Mouse (Mus musculus) right cerebral cortex, postnatal 10 days (tissue): Measurements from ENCODE around the gene Mpnd.

ENCODE experiments used
- DNase-seq, 2 experiments: peaks; one replicate each; pipeline ENCODE4 v3.0.0; 2021; ENCODE audit warnings: low spot score in 2 of 2

The Mpnd gene

GRCm38 (mm10) chr17:56020400-56021084 lies 15.0 kb downstream of the Mpnd start:
- DNase-seq = peak in 1 of 2 experiments; percentile 34

DNA sequence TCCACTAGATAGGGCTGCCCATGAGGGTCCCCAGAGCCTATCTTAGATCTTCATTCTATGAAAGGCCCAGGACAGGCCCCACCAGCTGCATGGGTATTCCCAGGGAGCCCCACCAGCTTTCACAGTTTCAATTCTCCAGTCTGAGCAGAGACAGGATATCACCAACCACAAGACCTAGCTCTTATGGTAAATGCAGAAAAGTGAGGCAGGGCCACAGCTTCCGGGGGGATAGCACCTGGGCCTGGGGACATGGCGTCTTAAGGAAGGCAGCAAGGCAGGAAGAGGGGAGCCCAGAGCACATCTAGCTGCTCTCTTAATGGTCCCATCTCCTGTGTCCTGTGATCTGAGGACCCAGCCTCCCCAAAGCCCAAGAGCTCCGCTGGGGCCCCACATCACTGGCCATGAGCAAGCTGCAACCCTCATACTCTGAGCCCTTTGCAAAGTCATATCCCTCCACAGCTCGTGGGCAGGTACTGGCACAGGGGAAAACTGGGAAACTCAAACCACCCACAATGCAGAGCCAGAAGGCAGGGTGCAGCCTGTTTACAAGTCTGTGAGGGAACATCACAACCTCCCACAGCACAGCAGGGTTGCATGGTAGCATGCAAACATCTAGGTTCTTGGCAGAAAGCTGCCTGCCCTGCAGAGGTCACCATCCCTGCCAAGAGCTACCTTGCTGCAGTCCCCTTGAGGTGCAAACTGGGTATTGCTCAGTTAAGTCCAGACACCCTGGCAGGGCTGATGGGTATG lies 15.8 kb downstream of the Mpnd start:
- peak in 1 of 2 experiments; percentile 39 for DNase-seq

- peak in 1 of 2 experiments; percentile 25 for DNase-seq
Measured at GRCm38 (mm10) chr17:56022131-56022988, 16.8 kb downstream of the Mpnd start.

- no peak for DNase-seq
Measured at GRCm38 (mm10) chr17:56022989-56023290, 17.4 kb downstream of the Mpnd start.

DNA sequence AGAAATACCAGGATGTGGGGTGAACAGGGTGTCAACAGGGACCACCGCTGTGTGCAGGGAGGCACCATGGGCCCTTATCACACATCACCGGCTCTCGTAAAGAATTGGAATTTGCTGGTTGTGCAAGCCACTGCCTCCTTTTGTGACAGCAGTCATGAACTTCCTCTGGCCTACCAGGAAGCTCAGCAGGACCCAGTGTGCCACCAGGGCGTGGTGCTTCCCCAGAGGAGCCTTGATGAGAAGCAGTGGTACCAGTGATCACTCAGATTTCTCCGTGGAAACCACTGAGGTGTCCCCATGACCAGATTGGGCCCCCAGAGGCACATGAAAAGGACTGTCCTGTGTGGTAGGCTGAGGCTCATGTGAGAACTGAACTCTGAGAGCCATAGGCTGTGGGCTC lies 17.9 kb downstream of the Mpnd start:
- DNase-seq = peak in 1 of 2 experiments; percentile 27

- DNase-seq = no peak
Measured at GRCm38 (mm10) chr17:56024476-56024875, 19.0 kb downstream of the Mpnd start.

DNA sequence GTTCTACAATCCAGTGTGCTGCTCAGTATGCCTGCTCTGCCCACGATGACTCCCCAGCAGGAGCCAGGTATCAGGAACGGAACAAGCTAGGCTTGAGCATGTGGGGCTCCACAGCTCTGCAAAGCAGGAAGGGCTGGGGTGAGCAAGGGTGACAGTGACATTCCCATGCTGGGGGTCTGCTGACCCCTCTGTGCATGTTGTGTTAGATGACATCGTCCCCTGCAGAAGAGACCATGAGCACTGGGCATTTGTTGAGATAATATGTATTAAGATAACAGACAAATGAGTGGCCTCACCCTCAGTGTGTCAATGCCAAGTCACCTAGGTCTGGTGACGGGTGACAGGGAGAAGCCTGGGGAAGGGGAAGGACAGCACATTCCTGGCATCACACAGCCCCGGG lies 19.4 kb downstream of the Mpnd start:
- DNase-seq = peak in 1 of 2 experiments; percentile 21

DNA sequence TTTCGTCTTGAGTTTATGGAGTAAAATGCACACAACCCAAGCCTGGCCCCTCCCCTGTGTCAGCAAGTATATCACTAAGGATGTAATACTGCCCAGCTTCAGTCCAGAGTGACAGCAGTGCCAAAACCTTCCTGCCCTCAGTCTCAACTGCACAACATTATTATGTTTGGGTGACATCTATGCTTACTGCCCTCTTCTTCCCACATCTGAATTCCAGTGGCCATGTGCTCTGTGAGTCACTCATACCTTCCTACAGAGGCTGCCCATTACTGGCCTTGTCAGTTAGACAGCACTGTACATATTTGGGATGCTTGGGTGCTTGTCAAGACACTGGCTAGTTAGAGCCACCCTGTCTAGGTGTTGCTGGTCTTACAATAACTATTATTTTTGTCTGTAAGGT lies 20.8 kb downstream of the Mpnd start:
- no peak for DNase-seq

DNA sequence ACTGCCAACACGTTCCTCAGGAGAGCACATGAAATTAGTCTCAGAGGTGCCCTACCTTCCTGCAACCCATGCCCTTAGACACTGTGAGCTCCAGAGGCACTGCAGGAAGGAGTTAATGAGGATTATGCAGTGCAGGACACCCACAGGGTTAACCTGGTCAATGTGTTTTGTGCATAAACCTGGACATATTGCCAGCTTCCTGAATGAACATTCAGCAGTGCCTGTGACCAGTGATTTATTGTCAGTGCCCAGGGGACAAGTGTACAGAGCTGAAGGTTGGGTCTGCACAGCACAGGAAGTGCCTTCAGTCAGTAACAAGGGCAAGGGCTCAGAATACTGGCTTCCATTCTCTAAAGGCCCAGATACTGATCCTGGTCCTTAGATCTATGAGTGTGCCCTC lies 21.4 kb downstream of the Mpnd start:
- no peak for DNase-seq

DNA sequence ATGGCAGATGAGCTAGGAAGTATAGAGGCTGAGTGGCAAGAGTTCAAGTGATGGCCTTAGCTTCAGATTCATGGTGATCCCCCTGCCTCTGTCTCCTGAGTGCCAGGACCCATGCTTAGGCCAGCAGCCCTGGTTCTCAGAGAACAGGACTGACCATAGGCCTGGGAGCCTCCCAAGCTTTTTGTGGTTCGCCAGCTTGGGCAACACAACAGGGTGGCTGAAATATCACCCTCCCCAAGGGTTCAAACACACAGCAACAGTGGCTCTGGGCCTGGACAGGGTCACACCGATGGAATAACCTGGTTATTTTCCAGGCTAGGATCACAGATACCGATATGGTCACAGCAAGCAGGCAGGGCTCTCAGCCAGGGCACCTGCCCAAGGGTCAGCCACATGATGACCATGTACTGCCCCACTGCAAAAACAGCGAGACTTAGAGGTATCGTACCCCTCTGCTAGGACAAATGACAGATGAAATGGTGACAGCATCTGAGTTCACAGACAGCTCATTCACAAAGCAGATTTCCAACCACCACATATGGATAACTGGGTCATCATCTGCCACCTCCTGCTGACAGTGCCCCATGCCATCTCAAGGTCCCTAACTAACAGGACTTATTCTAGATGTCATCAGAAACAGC lies 22.4 kb downstream of the Mpnd start:
- DNase-seq = peak; percentile 22 to 30

GRCm38 (mm10) chr17:56030238-56030870 lies 24.8 kb downstream of the Mpnd start:
- DNase-seq = no peak

GRCm38 (mm10) chr17:56030919-56031318 lies 25.4 kb downstream of the Mpnd start:
- peak in 1 of 2 experiments; percentile 69 for DNase-seq

- DNase-seq = no peak
Measured at GRCm38 (mm10) chr17:56031431-56031830, 25.9 kb downstream of the Mpnd start.

GRCm38 (mm10) chr17:56032127-56032733 lies 26.7 kb downstream of the Mpnd start:
- DNase-seq = peak in 1 of 2 experiments; percentile 26

DNA sequence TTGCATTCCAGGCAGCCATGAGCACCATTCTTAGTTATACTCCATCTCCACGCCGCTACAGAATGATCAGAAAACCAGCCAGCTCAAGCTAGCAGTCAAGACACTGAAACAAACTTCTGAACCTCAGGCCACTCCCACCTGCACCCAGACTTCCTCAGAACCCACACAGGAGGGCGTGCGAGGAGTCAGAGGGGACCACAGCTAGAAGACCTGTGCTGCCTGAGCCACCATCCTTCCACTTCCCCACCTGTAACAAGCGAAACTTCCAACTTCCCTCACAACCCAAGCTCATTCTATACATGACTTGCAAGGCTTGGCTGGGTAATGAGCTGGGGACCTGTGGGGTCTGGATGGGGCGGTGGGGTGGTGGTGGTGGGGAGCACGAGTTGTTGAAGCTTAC lies 27.3 kb downstream of the Mpnd start:
- peak in 1 of 2 experiments; percentile 23 for DNase-seq

- no peak for DNase-seq
Measured at GRCm38 (mm10) chr17:56034040-56034725, 28.7 kb downstream of the Mpnd start.

DNA sequence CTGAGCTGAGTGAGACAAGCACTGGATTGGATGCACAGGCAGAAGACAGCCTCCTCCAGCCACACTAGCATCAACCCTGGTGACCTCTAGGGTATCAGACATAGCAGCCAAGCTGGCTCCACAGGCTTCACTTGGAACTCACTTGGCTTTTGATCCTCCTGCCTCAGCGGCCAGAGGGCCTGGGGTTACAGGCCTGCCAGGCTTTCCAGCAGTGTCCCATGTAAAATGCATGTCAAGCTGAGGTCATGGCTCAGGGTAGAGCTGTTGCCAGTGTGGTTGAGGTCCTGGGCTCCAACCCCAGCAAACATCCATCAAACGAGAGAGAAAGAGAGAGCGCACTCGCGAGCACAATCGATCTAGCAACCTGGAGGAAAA lies 29.2 kb downstream of the Mpnd start:
- DNase-seq = no peak

DNA sequence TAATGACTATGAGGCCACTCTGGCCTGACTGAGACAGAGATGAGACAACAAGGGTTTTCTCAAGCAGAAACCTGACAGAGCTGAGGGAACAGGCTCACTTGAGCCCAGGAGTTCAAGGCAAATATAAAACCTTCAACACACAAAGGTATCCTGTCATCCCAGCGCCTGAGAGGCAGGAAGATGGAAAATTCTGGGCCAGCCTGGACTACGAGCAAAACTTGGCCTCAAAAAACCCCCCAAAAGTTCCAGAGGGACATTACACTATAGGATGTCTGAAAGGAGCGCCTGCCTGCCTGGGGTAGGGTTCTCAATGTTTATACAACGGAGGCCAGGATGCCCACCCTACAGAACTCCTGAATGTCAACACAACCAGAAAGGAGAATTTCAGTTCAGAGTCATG lies 29.7 kb downstream of the Mpnd start:
- DNase-seq = no peak

GRCm38 (mm10) chr17:56036176-56036900 lies 30.8 kb downstream of the Mpnd start, which contains the start of gene Sh3gl1:
Sh3gl1 (minus strand) TSS chr17:56036635.
- DNase-seq = peak; percentile 99 to 100

DNA sequence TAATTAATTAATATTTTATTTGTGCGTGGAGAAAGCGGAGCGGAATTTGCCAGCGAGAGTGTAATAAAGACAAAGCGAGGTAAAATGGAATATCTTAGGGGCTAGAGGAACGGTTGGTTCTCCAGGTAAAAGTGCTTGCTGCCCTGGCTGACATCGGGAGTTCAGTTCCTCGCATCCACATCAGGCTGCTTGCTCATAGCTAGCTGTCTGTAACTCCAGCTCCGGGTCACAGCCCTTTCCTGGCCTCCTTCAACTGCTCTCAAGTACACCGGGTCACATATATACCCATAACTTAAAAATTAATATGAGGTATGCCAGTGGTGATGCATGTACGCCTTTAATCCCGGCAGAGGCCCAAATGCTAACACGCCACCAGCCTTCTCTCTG lies 31.4 kb downstream of the Mpnd start:
- DNase-seq = no peak
